Mouse (Mus musculus): ENCODE measurements at regions not wholly inside any gene's neighbourhood (a gene's known extent, or its start where the extent isn't known, plus 50 kb on each side); places are given as distances from the start of the nearest gene placed in this dataset.

GRCm38 (mm10) chr12:35286974-35287553, 240.1 kb downstream of the Snx13 start:
- TF ChIP-seq CTCF (IDR thresholded peaks at IDR 0.05; ENCODE audit: low read depth) (no peak), EP300 (IDR thresholded peaks at IDR 0.05; ENCODE audit: low read depth) (no peak)
